Mouse (Mus musculus): ENCODE results near the gene Hcn2.
"Not testable (repeated sequence)": the region's sequence is repeated elsewhere in the genome, so short reads cannot be mapped to it uniquely, and the experiment has no call there.

GRCm38 (mm10) chr10:79759675-79760074, 43.2 kb downstream of the Hcn2 start:
- TF ChIP-seq CTCF (IDR thresholded peaks at IDR 0.05; ENCODE audit: low read depth, low read length); POLR2A (IDR thresholded peaks at IDR 0.05; ENCODE audit: extremely low read depth, insufficient read depth, low read length): not testable (repeated sequence)

Measured in liver, adult 2 months (tissue).